Mouse (Mus musculus): ENCODE measurements around the gene Rnf31. TPM values are rescaled to one million over a fixed set of nuclear protein-coding genes. Genes with fewer than 3 reads are reported as not detected.
A peak's percentile ranks its signal among the peaks of the same experiment; 100 is the strongest.

The Rnf31 gene
- polyA plus RNA-seq, 1 experiment from 2014 or later = 17.8 TPM

GRCm38 (mm10) chr14:55596036-55596690, 4.7 kb downstream of the Rnf31 start:
- peaks cover 20% of the 10 kb centered on the region for H3K4me1 ChIP-seq
- 78% methylated on average over 13 of the region's 13 CpGs for WGBS
- H3K27me3 ChIP-seq (replicated peaks) = no peaks in the 10 kb centered on the region
- H3K27ac ChIP-seq = no peak overlapping the region
- peaks cover 63% of the 10 kb centered on the region for H3K36me3 ChIP-seq
- no peak overlapping the region for H3K4me2 ChIP-seq (replicated peaks)
- ATAC-seq (ENCODE audit: low FRiP score, low read depth) = no peak
- no peak overlapping the region for H3K9ac ChIP-seq
- H3K4me3 ChIP-seq = no peak overlapping the region
- H3K9me3 ChIP-seq = no peaks in the 10 kb centered on the region

GRCm38 (mm10) chr14:55598521-55599390, 7.2 kb downstream of the Rnf31 start:
- Histone ChIP-seq H3K4me2 (replicated peaks) (no peak overlapping the region), H3K27me3 (replicated peaks) (no peaks in the 10 kb centered on the region), H3K36me3 (peaks cover 87% of the 10 kb centered on the region), H3K4me1 (no peaks in the 10 kb centered on the region), H3K9ac (peak overlapping the region; percentile 23; the same call in 1 of the 2 replicates), H3K27ac (no peak overlapping the region), H3K4me3 (no peak overlapping the region), H3K9me3 (no peaks in the 10 kb centered on the region)
- ATAC-seq (ENCODE audit: low FRiP score, low read depth) = no peak
- 94% methylated on average over 21 of the region's 21 CpGs for WGBS

- no peak within 1 kb of the TSS for H3K27ac ChIP-seq
- no peaks in the 10 kb centered on the region for H3K27me3 ChIP-seq (replicated peaks)
- ATAC-seq (ENCODE audit: low FRiP score, low read depth) = no peak
- H3K9me3 ChIP-seq = no peaks in the 10 kb centered on the region
- 0 out of 2 replicates have a peak within 1 kb of the TSS, but pooled peaks have one; percentile 9 for H3K9ac ChIP-seq
- H3K4me3 ChIP-seq = no peak within 1 kb of the TSS
- H3K4me2 ChIP-seq (replicated peaks) = peak within 1 kb of the TSS; percentile 40
- peaks cover 83% of the 10 kb centered on the region for H3K36me3 ChIP-seq
- 88% methylated on average over 7 of the region's 7 CpGs for WGBS
- no peaks in the 10 kb centered on the region for H3K4me1 ChIP-seq
These were observed 11.7 kb downstream of the Rnf31 start, which contains the start of gene Irf9 for GRCm38 (mm10) chr14:55603271-55603632. Gene Irf9 (plus strand): TSS chr14:55603571.

GRCm38 (mm10) chr14:55603633-55604576, 12.4 kb downstream of the Rnf31 start:
- 22% methylated on average over 19 of the region's 19 CpGs for WGBS
- Histone ChIP-seq H3K9ac (0 out of 2 replicates have a peak overlapping the region, but pooled peaks have one; percentile 9), H3K4me2 (replicated peaks) (peak overlapping the region; percentile 40), H3K27ac (no peak overlapping the region), H3K27me3 (replicated peaks) (no peaks in the 10 kb centered on the region), H3K36me3 (peaks cover 83% of the 10 kb centered on the region), H3K4me3 (no peak overlapping the region), H3K4me1 (no peaks in the 10 kb centered on the region), H3K9me3 (no peaks in the 10 kb centered on the region)
- ATAC-seq (ENCODE audit: low FRiP score, low read depth) = peak; percentile 88

GRCm38 (mm10) chr14:55604823-55605222, 13.3 kb downstream of the Rnf31 start:
- H3K27me3 ChIP-seq (replicated peaks) = no peaks in the 10 kb centered on the region
- no peak for ATAC-seq (ENCODE audit: low FRiP score, low read depth)
- no peak overlapping the region for H3K9ac ChIP-seq
- H3K36me3 ChIP-seq = peaks cover 82% of the 10 kb centered on the region
- 91% methylated on average over 11 of the region's 11 CpGs for WGBS
- no peaks in the 10 kb centered on the region for H3K9me3 ChIP-seq
- no peak overlapping the region for H3K4me2 ChIP-seq (replicated peaks)
- no peaks in the 10 kb centered on the region for H3K4me1 ChIP-seq
- no peak overlapping the region for H3K4me3 ChIP-seq
- H3K27ac ChIP-seq = no peak overlapping the region

GRCm38 (mm10) chr14:55605743-55606459, 14.4 kb downstream of the Rnf31 start:
- H3K4me3 ChIP-seq = no peak overlapping the region
- peaks cover 75% of the 10 kb centered on the region for H3K36me3 ChIP-seq
- H3K9me3 ChIP-seq = no peaks in the 10 kb centered on the region
- H3K4me1 ChIP-seq = no peaks in the 10 kb centered on the region
- 94% methylated on average over 16 of the region's 16 CpGs for WGBS
- H3K27ac ChIP-seq = no peak overlapping the region
- no peak for ATAC-seq (ENCODE audit: low FRiP score, low read depth)
- H3K9ac ChIP-seq = no peak overlapping the region
- no peak overlapping the region for H3K4me2 ChIP-seq (replicated peaks)
- no peaks in the 10 kb centered on the region for H3K27me3 ChIP-seq (replicated peaks)

GRCm38 (mm10) chr14:55608339-55608738, 16.8 kb downstream of the Rnf31 start:
- WGBS = 94% methylated on average over 6 of the region's 6 CpGs
- ATAC-seq (ENCODE audit: low FRiP score, low read depth) = no peak
- H3K36me3 ChIP-seq = peaks cover 50% of the 10 kb centered on the region

GRCm38 (mm10) chr14:55613346-55613745, 21.8 kb downstream of the Rnf31 start:
- H3K4me1 ChIP-seq = no peaks in the 10 kb centered on the region
- peaks cover 17% of the 10 kb centered on the region for H3K36me3 ChIP-seq
- no peak overlapping the region for H3K4me3 ChIP-seq
- no peaks in the 10 kb centered on the region for H3K9me3 ChIP-seq
- H3K9ac ChIP-seq = no peak overlapping the region
- H3K27ac ChIP-seq = no peak overlapping the region
- no peak overlapping the region for H3K4me2 ChIP-seq (replicated peaks)
- 77% methylated on average over 6 of the region's 6 CpGs for WGBS
- no peaks in the 10 kb centered on the region for H3K27me3 ChIP-seq (replicated peaks)
- no peak for ATAC-seq (ENCODE audit: low FRiP score, low read depth)

More at GRCm38 (mm10) chr14:55608339-55608738, 16.8 kb downstream of the Rnf31 start:
- Histone ChIP-seq H3K9ac (no peak overlapping the region), H3K4me1 (no peaks in the 10 kb centered on the region), H3K4me2 (replicated peaks) (no peak overlapping the region), H3K27me3 (replicated peaks) (no peaks in the 10 kb centered on the region), H3K4me3 (no peak overlapping the region), H3K27ac (no peak overlapping the region), H3K9me3 (no peaks in the 10 kb centered on the region)

- 80% methylated on average over 7 of the region's 7 CpGs for WGBS
These were observed 23.2 kb downstream of the Rnf31 start for GRCm38 (mm10) chr14:55614565-55615178.

GRCm38 (mm10) chr14:55615876-55616275, 24.4 kb downstream of the Rnf31 start:
- no peak for ATAC-seq (ENCODE audit: low FRiP score, low read depth)
- Histone ChIP-seq H3K4me2 (replicated peaks) (no peak overlapping the region), H3K36me3 (no peaks in the 10 kb centered on the region), H3K27me3 (replicated peaks) (no peaks in the 10 kb centered on the region), H3K27ac (no peak overlapping the region), H3K9me3 (no peaks in the 10 kb centered on the region), H3K9ac (no peak overlapping the region), H3K4me1 (no peaks in the 10 kb centered on the region), H3K4me3 (no peak overlapping the region)
- 55% methylated on average over 2 of the region's 2 CpGs for WGBS

More at GRCm38 (mm10) chr14:55614565-55615178, 23.2 kb downstream of the Rnf31 start:
- no peak overlapping the region for H3K9ac ChIP-seq
- no peaks in the 10 kb centered on the region for H3K9me3 ChIP-seq
- ATAC-seq (ENCODE audit: low FRiP score, low read depth) = no peak
- H3K4me1 ChIP-seq = no peaks in the 10 kb centered on the region
- no peak overlapping the region for H3K4me2 ChIP-seq (replicated peaks)
- no peaks in the 10 kb centered on the region for H3K27me3 ChIP-seq (replicated peaks)
- no peak overlapping the region for H3K4me3 ChIP-seq
- H3K36me3 ChIP-seq = peaks cover 4% of the 10 kb centered on the region
- H3K27ac ChIP-seq = no peak overlapping the region

- Histone ChIP-seq H3K4me1 (no peaks in the 10 kb centered on the region), H3K36me3 (no peaks in the 10 kb centered on the region), H3K27ac (no peak overlapping the region), H3K4me3 (no peak overlapping the region), H3K9ac (no peak overlapping the region), H3K27me3 (replicated peaks) (no peaks in the 10 kb centered on the region), H3K9me3 (no peaks in the 10 kb centered on the region), H3K4me2 (replicated peaks) (no peak overlapping the region)
- WGBS = 90% methylated on average over 2 of the region's 2 CpGs
- no peak for ATAC-seq (ENCODE audit: low FRiP score, low read depth)
These were observed 25.3 kb downstream of the Rnf31 start for GRCm38 (mm10) chr14:55616844-55617243.
